Mouse (Mus musculus): ENCODE data around the gene Rph3a.
A peak's percentile ranks its signal among the peaks of the same experiment; 100 is the strongest.
"Not testable (repeated sequence)": the region's sequence is repeated elsewhere in the genome, so short reads cannot be mapped to it uniquely, and the experiment has no call there.

The Rph3a gene

GRCm38 (mm10) chr5:120972278-120972677, 37.6 kb downstream of the Rph3a start:
- no peak for DNase-seq (ENCODE audit: low read depth)

DNA sequence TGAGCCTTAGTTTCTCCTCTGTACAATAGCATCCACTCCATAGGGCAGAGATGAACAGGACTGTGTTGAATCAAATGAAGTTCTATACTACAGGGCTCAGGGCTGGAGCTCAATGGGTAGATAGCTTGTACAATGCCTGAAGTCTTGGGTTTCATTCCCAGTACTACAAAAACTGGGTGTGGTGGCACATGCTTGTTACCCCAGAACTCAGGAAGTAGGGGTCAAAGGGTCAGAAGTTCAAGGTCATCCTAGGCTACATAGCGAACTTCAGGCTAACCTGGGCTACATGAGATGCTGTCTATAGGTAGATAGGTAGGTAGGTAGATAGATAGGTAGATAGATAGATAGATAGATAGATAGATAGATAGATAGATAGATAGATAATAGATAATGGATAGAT, 38.6 kb downstream of the Rph3a start:
- no peak for DNase-seq (ENCODE audit: low read depth)

DNA sequence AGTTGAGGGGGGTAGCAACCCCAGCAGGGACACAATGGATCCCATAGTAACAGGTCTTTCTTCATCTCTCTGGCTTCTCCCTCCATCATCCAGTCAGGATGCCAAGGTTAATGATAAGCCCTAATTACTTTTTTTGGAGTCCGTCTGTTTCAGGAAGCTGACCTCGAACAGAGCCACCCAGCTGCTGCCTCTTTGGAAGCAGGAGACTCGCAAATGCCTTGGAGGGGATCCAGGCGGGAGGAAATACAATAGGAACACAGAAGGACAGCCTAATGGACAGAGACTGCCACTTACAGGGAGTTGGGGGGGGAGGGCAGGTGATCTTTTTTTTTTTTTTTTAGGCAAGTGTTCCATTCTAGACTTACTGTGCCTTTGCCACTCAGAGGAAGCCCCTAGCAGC, 40.2 kb downstream of the Rph3a start:
- DNase-seq (ENCODE audit: low read depth), result no peak

- DNase-seq (ENCODE audit: low read depth), result no peak
Measured at GRCm38 (mm10) chr5:120968799-120969198, 41.1 kb downstream of the Rph3a start.

GRCm38 (mm10) chr5:120968134-120968532, 41.8 kb downstream of the Rph3a start:
- DNase-seq (ENCODE audit: low read depth), result no peak

DNA sequence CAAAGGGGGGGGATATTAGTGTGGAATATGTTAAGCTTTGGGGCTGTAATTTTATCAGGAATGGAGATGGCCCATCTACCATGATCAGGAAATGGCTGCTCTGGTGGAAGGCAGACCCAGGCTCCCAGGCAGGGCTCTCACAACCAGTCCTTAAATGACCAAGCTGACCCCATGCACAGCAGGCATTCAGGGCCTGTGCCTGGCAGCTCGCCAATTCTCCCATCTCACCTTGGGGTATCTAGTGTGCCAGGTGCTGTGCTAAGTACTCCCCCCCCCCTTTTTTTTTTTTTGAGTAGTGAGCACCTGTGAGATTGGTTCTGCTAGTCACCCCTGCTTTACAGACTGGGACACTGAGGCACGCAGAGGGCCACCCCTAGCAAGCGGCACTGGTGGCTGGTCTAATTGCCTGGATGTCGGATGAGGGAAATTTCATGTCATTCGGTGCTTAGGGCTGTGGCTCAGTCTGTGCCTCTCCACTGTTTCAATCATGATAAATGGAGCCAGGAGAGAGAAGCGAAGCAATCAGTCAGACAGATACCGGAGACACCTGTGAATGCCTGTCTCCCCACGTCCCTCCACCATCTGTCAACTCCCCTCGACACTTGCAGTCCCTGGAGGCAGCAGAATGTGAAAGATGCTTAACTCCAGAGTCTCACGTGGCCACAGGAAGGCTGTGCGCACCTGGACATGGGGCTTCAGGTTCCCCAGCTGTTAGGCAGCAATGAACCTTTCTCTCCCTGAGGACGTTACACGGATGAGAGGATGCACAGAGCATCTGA, 42.3 kb downstream of the Rph3a start:
- no peak for DNase-seq (ENCODE audit: low read depth)

DNA sequence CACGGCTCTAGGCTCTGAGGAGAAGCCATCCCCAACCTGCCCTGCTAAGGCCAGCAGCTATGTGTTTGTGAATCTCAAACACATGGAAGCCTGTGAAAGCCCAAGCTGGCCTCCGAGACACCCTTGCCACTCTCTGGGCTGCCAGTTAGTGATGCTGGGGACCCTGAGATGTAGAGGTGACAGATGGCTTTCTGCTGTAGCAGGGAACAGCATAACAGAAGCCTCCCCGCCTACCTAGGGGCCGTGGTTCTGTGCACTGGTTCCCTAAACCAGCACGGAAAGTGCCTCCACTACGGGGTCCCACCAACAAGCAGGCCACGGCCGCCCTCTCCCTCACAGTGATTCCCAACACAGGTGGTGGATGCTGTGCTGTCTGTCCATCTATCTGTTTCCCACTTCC, 43.0 kb downstream of the Rph3a start:
- no peak for DNase-seq (ENCODE audit: low read depth)

DNA sequence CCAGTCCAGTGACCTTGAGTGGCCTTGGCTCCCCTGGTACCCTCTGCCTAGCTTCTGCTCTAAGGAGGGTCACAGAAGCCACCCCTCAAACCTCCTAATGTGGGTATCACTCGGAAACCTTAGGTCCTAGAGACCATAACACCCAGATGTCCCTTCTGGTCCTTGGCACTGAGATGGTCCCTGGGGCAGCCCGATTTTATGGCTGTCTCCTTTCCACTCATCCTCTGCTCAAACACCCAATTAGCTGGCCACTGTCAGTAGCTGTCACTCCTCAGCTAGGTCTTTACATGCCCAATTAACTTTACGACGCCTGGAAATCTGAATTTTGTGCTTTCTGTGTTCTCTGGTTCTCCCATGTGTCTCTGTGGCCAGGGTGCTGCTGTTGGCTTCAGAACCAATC, 43.7 kb downstream of the Rph3a start:
- DNase-seq (ENCODE audit: low read depth), result no peak

DNA sequence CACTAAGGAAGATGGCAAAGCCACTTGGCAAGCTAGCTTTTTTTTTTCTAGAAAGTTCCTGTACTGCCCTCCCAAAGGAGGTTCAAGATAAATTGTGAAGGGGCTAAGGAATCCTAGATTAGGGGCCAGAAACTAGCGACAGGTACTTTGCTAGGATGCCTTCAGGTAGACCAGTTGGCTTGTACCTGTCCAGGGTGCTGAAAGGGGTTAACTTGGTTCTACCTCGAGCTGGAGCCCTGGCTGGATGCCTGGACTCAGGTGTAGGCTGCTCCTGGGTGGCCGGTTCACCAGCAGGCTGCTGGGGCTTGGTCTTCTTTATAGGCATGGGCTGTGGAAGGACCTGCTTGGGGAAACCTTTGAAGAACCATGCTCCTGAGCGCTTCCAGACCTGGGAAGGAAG, 48.9 kb downstream of the Rph3a start:
- peak; percentile 20 for DNase-seq (ENCODE audit: low read depth)

DNA sequence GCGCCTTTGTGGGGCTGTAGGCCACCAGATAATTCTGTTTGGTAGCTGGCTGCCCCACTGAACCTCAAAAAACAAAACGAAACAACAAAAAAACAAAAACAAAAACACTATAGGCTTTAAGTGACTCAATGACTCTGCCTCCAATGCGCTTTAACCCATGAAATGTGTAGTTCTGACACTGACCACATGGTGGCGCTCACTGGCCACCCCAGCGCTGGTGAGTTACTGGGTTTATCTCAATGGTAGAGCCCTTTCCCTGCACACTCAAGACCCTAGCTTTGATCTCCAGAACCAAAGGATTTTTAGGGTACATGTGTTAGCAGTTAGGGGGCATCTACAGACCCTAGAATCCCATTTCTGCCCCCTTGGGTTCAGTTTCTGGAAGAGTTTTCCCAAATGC, 55.9 kb downstream of the Rph3a start:
- DNase-seq (ENCODE audit: low read depth), result peak; percentile 51

GRCm38 (mm10) chr5:120952242-120952770, 57.6 kb downstream of the Rph3a start:
- DNase-seq (ENCODE audit: low read depth), result peak; percentile 68

- DNase-seq (ENCODE audit: low read depth), result no peak
Measured at GRCm38 (mm10) chr5:120942076-120942475, 67.8 kb downstream of the Rph3a start.

GRCm38 (mm10) chr5:120938586-120938985, 71.3 kb downstream of the Rph3a start:
- DNase-seq (ENCODE audit: low read depth), result no peak

DNA sequence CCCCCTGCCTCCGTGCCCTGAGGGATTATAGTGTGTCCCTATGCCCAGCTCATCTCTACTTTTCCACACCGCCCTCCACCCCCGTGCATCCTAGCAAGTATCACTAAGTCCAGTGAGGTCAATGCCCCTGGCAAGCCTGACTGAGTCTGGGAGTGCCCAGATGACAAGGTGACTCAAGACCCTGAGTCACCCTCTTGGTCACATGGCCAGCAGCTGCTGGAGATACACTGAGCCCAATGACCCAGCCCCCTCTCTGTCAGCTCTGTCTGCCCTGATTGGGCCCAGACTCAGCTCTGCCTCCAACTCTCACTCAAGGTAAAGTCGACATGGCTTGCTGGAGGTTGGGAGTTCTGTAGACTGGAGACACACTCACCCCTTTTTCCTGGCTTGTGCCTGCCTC, 72.1 kb downstream of the Rph3a start:
- DNase-seq (ENCODE audit: low read depth), result peak; percentile 9

DNA sequence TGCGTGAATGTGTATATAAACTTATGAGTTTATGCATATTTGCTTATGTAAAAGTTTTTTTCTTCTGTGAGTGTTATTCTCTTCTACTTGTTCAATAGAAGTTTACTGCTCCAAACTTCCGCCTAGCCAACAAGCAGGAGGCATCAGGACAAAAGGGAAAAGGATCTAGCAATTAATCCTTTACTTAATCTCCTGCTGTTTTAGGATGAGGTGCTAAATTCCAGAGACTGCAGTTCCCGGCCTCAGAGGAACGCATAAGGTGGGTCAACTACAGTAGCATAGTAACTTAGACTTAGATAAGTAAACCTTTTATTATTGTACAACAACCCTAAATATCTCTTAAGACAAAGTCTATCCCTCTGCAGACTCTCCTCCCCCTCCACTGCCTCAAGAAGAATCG, 75.9 kb downstream of the Rph3a start:
- no peak for DNase-seq (ENCODE audit: low read depth)

- no peak for DNase-seq (ENCODE audit: low read depth)
Measured at GRCm38 (mm10) chr5:120927036-120927435, 82.9 kb downstream of the Rph3a start.

- not testable (repeated sequence) for DNase-seq (ENCODE audit: low read depth)
Measured at GRCm38 (mm10) chr5:120926311-120926710, 83.6 kb downstream of the Rph3a start.

DNA sequence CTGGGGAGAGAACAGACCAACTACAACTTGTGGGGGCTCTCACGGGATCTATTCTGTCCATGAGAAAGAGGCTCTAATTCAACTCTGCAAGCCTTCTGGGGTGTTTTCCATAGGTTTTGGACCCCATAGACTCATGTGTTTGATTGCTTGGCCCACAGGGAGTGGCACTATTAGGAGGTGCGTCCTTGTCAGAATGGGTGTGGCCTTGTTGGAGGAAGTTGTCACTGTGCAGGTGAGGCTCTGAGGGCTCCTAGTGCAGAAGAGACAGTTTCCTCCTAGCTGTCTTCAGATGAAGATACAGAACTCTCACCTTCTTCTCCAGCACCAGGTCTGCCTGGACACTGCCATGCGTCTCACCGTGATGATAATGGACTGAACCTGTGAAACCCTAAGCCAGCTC, 85.4 kb downstream of the Rph3a start:
- DNase-seq (ENCODE audit: low read depth), result not testable (repeated sequence)

GRCm38 (mm10) chr5:120923969-120924368, 85.9 kb downstream of the Rph3a start:
- no peak for DNase-seq (ENCODE audit: low read depth)

DNA sequence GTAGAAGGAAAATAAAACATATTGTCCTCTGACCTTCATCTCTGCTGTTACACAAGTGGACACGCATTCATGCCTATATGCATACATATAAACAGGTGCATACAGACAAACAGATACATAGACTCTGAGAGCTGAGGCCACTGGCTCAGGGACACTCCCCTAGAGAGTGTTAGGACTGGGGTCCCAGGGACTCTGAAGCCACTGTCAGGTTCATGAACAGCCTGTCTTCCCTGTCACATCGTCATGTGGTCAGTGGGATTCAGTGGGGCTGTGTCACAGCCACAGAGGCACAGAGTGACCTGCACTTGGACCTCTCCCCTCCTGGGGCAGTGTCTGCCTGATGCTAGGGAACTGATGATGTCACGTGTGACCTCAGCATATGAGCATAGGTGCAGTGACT, 89.6 kb downstream of the Rph3a start:
- DNase-seq (ENCODE audit: low read depth), result no peak

DNA sequence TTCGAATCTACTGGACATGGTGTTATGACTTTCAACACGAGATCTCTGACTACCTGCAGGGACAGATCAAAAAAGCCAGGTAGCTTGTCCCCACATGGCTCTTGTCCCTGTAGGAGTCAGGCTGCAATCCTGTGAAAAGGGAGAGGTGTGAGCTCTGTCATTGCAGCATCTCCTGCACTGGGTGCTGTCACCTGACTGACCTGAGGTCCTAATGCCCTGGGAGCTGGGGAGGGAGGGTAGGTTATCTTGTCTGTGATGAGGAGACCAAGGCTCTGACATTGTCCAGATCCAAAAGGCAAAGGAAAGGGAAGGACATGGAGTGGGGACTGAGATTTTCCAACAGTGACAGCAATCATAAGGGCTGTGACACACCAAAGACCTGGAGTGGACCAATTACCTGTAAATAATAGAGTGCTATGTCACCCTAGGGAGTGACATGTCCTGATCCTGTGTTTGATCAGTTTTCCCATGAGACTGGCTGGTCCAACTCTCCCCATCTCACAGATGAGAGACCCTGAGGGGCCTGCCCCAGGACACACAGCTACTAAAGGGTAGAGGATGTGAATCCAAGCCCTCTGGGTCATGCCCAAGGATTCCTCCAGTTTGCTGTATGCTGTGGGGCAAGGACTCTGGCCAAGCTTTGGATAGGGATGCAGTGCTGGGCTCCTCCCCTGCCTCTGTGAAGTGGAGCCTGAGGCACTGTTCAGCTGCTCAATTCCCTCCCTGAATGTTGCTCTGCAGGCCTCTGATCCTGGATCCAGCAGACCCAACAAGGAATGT, 90.5 kb downstream of the Rph3a start:
- DNase-seq (ENCODE audit: low read depth), result not testable (repeated sequence)

DNA sequence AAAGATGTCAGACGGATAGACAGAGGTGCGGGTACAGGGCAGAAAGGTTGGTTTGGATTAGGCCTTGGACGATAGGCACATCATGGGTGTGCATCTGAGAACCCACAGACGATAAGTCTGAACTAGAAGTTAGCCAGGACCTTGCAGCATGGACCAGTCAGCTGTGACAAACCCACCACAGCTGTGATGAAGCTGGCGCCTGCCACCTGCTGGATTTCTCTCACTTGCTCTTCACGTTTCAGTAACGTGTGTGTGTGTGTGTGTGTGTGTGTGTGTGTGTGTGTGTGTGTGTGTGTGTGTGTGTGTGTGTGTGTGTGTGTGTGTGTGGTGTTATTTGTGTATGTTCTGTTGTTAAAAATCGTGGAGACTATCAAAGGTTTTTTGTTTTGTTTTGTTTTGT, 95.7 kb downstream of the Rph3a start, which contains the start of gene Oas1d:
Gene Oas1d (plus strand): TSS at position 333 of the 400 bp plus-strand sequence.
- DNase-seq (ENCODE audit: low read depth), result not testable (repeated sequence)
